Comparison of ENCODE assay signal across 8 mouse cellular contexts in the genomic region with DNA sequence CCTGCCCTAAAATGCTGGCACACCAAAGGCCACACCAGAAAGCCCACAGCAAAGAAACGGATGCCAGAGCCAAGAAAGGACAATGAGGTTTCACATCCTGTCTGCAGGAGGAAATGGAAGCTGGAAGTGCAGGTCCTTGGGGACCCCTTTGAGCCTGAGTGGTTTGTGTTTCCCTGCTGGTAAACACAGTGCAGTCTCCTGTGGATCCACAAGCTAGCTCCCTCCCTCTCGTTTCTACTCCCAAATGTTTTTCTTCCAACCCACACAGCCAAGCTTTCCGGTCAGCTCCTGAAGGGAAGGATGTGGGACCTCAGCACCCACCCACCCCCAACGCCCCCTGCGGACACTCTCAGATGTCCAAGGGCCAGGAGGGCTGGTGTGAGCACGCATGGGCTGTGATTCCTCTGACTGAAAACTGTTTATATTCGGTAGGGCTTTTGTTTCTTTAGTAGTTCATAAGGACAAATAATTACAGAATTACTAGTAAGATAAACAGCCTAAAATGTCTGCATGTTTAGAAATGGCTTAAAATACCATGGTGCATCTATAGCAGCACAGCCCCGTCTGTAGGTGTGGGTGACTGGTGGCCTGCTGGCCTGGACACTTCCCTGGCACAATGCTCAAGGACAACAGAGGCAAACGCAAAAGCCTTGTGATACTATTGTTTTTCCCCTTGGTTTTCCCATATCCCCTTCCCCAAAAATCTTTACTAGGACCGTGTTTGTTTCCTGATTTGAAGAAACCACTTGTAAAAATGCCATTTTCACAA. TPM values are rescaled to one million over a fixed set of nuclear protein-coding genes. Genes with fewer than 3 reads are reported as not detected.
DNase-seq lines count a peak whose midpoint lies in the region; ATAC-seq lines count a peak whose summit lies in the region.

No protein-coding gene starts in this region.

- H3K4me1 ChIP-seq in hindbrain, embryonic 13.5 days (replicated peaks): peaks cover 4% of the 10 kb centered on the region; the same call in 1 of the 2 replicates
- H3K4me1 ChIP-seq in hindbrain, embryonic 11.5 days (replicated peaks; ENCODE audit: control insufficient read depth, insufficient read depth, low read length): no peaks in the 10 kb centered on the region
- peaks cover 41% of the 10 kb centered on the region for H3K4me1 ChIP-seq in heart, embryonic 11.5 days (ENCODE audit: control insufficient read depth, insufficient read depth, low read length)
- no peaks in the 10 kb centered on the region for H3K4me1 ChIP-seq in neural tube, embryonic 14.5 days (ENCODE audit: control insufficient read depth, insufficient read depth, low read length)

- H3K27me3 ChIP-seq in hindbrain, embryonic 13.5 days: no peaks in the 10 kb centered on the region
- no peaks in the 10 kb centered on the region for H3K27me3 ChIP-seq in hindbrain, embryonic 11.5 days (ENCODE audit: control insufficient read depth, insufficient read depth, low read length)
- H3K27me3 ChIP-seq in heart, embryonic 11.5 days (ENCODE audit: control insufficient read depth, insufficient read depth, low read length): no peaks in the 10 kb centered on the region
- no peaks in the 10 kb centered on the region for H3K27me3 ChIP-seq in neural tube, embryonic 14.5 days (ENCODE audit: control insufficient read depth, insufficient read depth, low read length)

- peaks cover 36% of the 10 kb centered on the region for H3K36me3 ChIP-seq in hindbrain, embryonic 13.5 days
- H3K36me3 ChIP-seq in hindbrain, embryonic 11.5 days (ENCODE audit: control insufficient read depth, insufficient read depth, low read length): no peaks in the 10 kb centered on the region
- no peaks in the 10 kb centered on the region for H3K36me3 ChIP-seq in heart, embryonic 11.5 days (ENCODE audit: control insufficient read depth, insufficient read depth, low read length)
- H3K36me3 ChIP-seq in neural tube, embryonic 14.5 days (ENCODE audit: control insufficient read depth, insufficient read depth, low read length): peaks cover 11% of the 10 kb centered on the region

- no peak for ATAC-seq in hindbrain, embryonic 13.5 days (ENCODE audit: low FRiP score)
- ATAC-seq in hindbrain, embryonic 11.5 days (ENCODE audit: low FRiP score): no peak
- ATAC-seq in heart, embryonic 11.5 days (replicated peaks; ENCODE audit: insufficient number of reproducible peaks, low FRiP score, low TSS enrichment): peak; percentile 37; the same call in 1 of the 2 replicates
- peak; percentile 28; the same call in 1 of the 2 replicates for ATAC-seq in neural tube, embryonic 14.5 days (ENCODE audit: low read depth)

- WGBS in hindbrain, embryonic 13.5 days: 53% methylated on average over 10 of the region's 10 CpGs
- WGBS in hindbrain, embryonic 11.5 days: 54% methylated on average over 10 of the region's 10 CpGs
- WGBS in heart, embryonic 11.5 days (ENCODE audit: insufficient replicate concordance): 32% methylated on average over 10 of the region's 10 CpGs
- WGBS in neural tube, embryonic 14.5 days: 59% methylated on average over 10 of the region's 10 CpGs

- H3K4me3 ChIP-seq in hindbrain, embryonic 13.5 days: no peak overlapping the region
- no peak overlapping the region for H3K4me3 ChIP-seq in hindbrain, embryonic 11.5 days (ENCODE audit: low read depth, low read length)
- no peak overlapping the region for H3K4me3 ChIP-seq in heart, embryonic 11.5 days (ENCODE audit: low read depth, low read length)
- H3K4me3 ChIP-seq in neural tube, embryonic 14.5 days (ENCODE audit: low read depth, low read length): no peak overlapping the region

- H3K4me2 ChIP-seq in hindbrain, embryonic 13.5 days: no peak overlapping the region
- no peak overlapping the region for H3K4me2 ChIP-seq in hindbrain, embryonic 11.5 days (replicated peaks; ENCODE audit: low read depth, low read length)
- no peak overlapping the region for H3K4me2 ChIP-seq in heart, embryonic 11.5 days
- no peak overlapping the region for H3K4me2 ChIP-seq in neural tube, embryonic 14.5 days (ENCODE audit: low read depth, low read length)

- H3K27ac ChIP-seq in hindbrain, embryonic 13.5 days: peak overlapping the region; percentile 19; the same call in 1 of the 2 replicates
- no peak overlapping the region for H3K27ac ChIP-seq in hindbrain, embryonic 11.5 days (ENCODE audit: low read depth, low read length)
- H3K27ac ChIP-seq in heart, embryonic 11.5 days (ENCODE audit: low read depth, low read length): peak overlapping the region; percentile 73
- H3K27ac ChIP-seq in neural tube, embryonic 14.5 days (ENCODE audit: low read depth, low read length): no peak overlapping the region

- H3K9ac ChIP-seq in hindbrain, embryonic 13.5 days: no peak overlapping the region
- no peak overlapping the region for H3K9ac ChIP-seq in hindbrain, embryonic 11.5 days (ENCODE audit: low read depth, low read length)
- no peak overlapping the region for H3K9ac ChIP-seq in heart, embryonic 11.5 days (ENCODE audit: low read depth, low read length)
- no peak overlapping the region for H3K9ac ChIP-seq in neural tube, embryonic 14.5 days (replicated peaks; ENCODE audit: low read depth, low read length)

- no peak for DNase-seq in hindbrain, embryonic 11.5 days (ENCODE audit: low spot score)
- peak; percentile 60 for DNase-seq in embryo, embryonic 10.5 days (ENCODE audit: low spot score)
- peak; percentile 74 for DNase-seq in kidney, postnatal 10 days
- no peak for DNase-seq in right cerebral cortex, postnatal 4 days
- DNase-seq in urinary bladder, postnatal 14 days (ENCODE audit: low spot score): no peak

- no peaks in the 10 kb centered on the region for H3K9me3 ChIP-seq in hindbrain, embryonic 13.5 days
- no peaks in the 10 kb centered on the region for H3K9me3 ChIP-seq in hindbrain, embryonic 11.5 days (ENCODE audit: control insufficient read depth, low read length)
- H3K9me3 ChIP-seq in heart, embryonic 11.5 days (replicated peaks; ENCODE audit: control insufficient read depth, low read length): no peaks in the 10 kb centered on the region
- no peaks in the 10 kb centered on the region for H3K9me3 ChIP-seq in neural tube, embryonic 14.5 days (ENCODE audit: control insufficient read depth, low read length)

RNA-seq across cellular contexts. Expression of gene Mpzl1, which starts 44.9 kb away (rescaled TPM):
- polyA plus RNA-seq in hindbrain, embryonic 13.5 days (2015; fragmentation: Nextera tagmentation; extraction: Ambion mirVana): 151 and 157 TPM in 2 replicates
- 149 and 150 TPM in 2 replicates for polyA plus RNA-seq in hindbrain, embryonic 11.5 days (2014; fragmentation: Nextera tagmentation; extraction: Ambion mirVana)
- polyA plus RNA-seq in heart, embryonic 11.5 days (2014; fragmentation: Nextera tagmentation; extraction: Ambion mirVana): 129 and 143 TPM in 2 replicates
- polyA plus RNA-seq in neural tube, embryonic 14.5 days (2014; fragmentation: Nextera tagmentation; extraction: Ambion mirVana): 155 and 182 TPM in 2 replicates

Comparison
In these comparisons a context has a peak if more than half of its experiments do, and no peak if none do; other contexts are left out.
1. H3K27ac ChIP-seq: peak in hindbrain, embryonic 13.5 days (single experiment) and heart, embryonic 11.5 days (single experiment); none in hindbrain, embryonic 11.5 days (single experiment) and neural tube, embryonic 14.5 days (single experiment).
2. ATAC-seq: peak in heart, embryonic 11.5 days (single experiment) and neural tube, embryonic 14.5 days (single experiment); none in hindbrain, embryonic 13.5 days (single experiment) and hindbrain, embryonic 11.5 days (single experiment).
3. DNase-seq: peak in embryo, embryonic 10.5 days (single experiment) and kidney, postnatal 10 days (single experiment); none in hindbrain, embryonic 11.5 days (single experiment), right cerebral cortex, postnatal 4 days (single experiment) and urinary bladder, postnatal 14 days (single experiment).